Mouse (Mus musculus) neural tube, embryonic 13.5 days (tissue): ENCODE measurements around the gene Abcg5. TPM values are rescaled to one million over a fixed set of nuclear protein-coding genes. Genes with fewer than 3 reads are reported as not detected.

Experiments used
- ATAC-seq: fragments of 200-750 bp; cut with Nextera tagmentation; 2 replicates; pipeline ENCODE4 v1.8.0; 2017; ENCODE audit warnings: low read depth, mild to moderate bottlenecking, moderate TSS enrichment, moderate library complexity
- H3K27ac ChIP-seq: fragments of 300-500 bp; sonication (generic); replicated peaks from 2 replicates; pipeline ENCODE4 v1.5.1; 2015; ENCODE audit warnings: moderate library complexity, mild to moderate bottlenecking, inconsistent platforms
- H3K27me3 ChIP-seq: fragments of 300-500 bp; sonication (generic); 2 replicates; pipeline ENCODE4 v1.6.1; 2015; ENCODE audit warnings: mild to moderate bottlenecking, inconsistent platforms
- H3K36me3 ChIP-seq: fragments of 300-500 bp; sonication (generic); 2 replicates; pipeline ENCODE4 v1.6.1; 2015; ENCODE audit warnings: mild to moderate bottlenecking, inconsistent platforms
- H3K4me1 ChIP-seq: fragments of 300-500 bp; sonication (generic); replicated peaks from 2 replicates; pipeline ENCODE4 v1.6.1; 2015; ENCODE audit warnings: inconsistent platforms
- H3K4me2 ChIP-seq: fragments of 300-500 bp; sonication (generic); 2 replicates; pipeline ENCODE4 v1.6.1; 2015; ENCODE audit warnings: inconsistent platforms, mild to moderate bottlenecking, moderate library complexity
- H3K4me3 ChIP-seq: fragments of 300-500 bp; sonication (generic); 2 replicates; pipeline ENCODE4 v1.5.1; 2015; ENCODE audit warnings: mild to moderate bottlenecking, inconsistent platforms
- H3K9ac ChIP-seq: fragments of 300-500 bp; sonication (generic); 2 replicates; pipeline ENCODE4 v1.6.1; 2015; ENCODE audit warnings: moderate library complexity, mild to moderate bottlenecking, inconsistent platforms
- H3K9me3 ChIP-seq: fragments of 300-500 bp; sonication (generic); 2 replicates; pipeline ENCODE4 v1.6.1; 2016; ENCODE audit warnings: inconsistent platforms
- WGBS: fragments of 180-500 bp; shearing (Covaris S2); methylation state at CpG from one replicate; pipeline ENCODE4 v1.1.7; 2015; 5-methylcytosine and 5-hydroxymethylcytosine counted together
- polyA plus RNA-seq: library from polyadenylated mRNA; unstranded; fragments of >200 nt; fragmentation: Nextera tagmentation; extraction: Ambion mirVana; gene quantifications from 2 replicates; pipeline ENCODE4 v1.2.1, GENCODE M21; 2015

Gene Abcg5
- polyA plus RNA-seq, 1 experiment from 2014 or later: 0.68 TPM

- ATAC-seq: no peak
- H3K4me2 ChIP-seq: no peak overlapping the region
- no peaks in the 10 kb centered on the region for H3K36me3 ChIP-seq
- 89% methylated on average over 3 of the region's 3 CpGs for WGBS
- H3K9me3 ChIP-seq: no peaks in the 10 kb centered on the region
- no peak overlapping the region for H3K9ac ChIP-seq
- H3K27me3 ChIP-seq: no peaks in the 10 kb centered on the region
- no peak overlapping the region for H3K27ac ChIP-seq
- H3K4me3 ChIP-seq: no peak overlapping the region
- no peaks in the 10 kb centered on the region for H3K4me1 ChIP-seq
Observed at GRCm38 (mm10) chr17:84620076-84620475, 62.7 kb downstream of the Abcg5 start.

GRCm38 (mm10) chr17:84619112-84619511 lies 63.7 kb downstream of the Abcg5 start:
- Histone ChIP-seq H3K36me3 (no peaks in the 10 kb centered on the region), H3K27ac (no peak overlapping the region), H3K9me3 (no peaks in the 10 kb centered on the region), H3K4me3 (no peak overlapping the region), H3K9ac (no peak overlapping the region), H3K27me3 (no peaks in the 10 kb centered on the region), H3K4me2 (no peak overlapping the region), H3K4me1 (no peaks in the 10 kb centered on the region)
- 88% methylated on average over 7 of the region's 7 CpGs for WGBS
- no peak for ATAC-seq

- H3K27me3 ChIP-seq: no peaks in the 10 kb centered on the region
- no peaks in the 10 kb centered on the region for H3K4me1 ChIP-seq
- H3K9me3 ChIP-seq: no peaks in the 10 kb centered on the region
- no peak for ATAC-seq
- no peak overlapping the region for H3K9ac ChIP-seq
- no peaks in the 10 kb centered on the region for H3K36me3 ChIP-seq
- WGBS: 92% methylated on average over 6 of the region's 6 CpGs
- H3K4me3 ChIP-seq: no peak overlapping the region
- no peak overlapping the region for H3K27ac ChIP-seq
- H3K4me2 ChIP-seq: no peak overlapping the region
Observed at GRCm38 (mm10) chr17:84617953-84618352, 64.9 kb downstream of the Abcg5 start.

- 85% methylated on average over 6 of the region's 6 CpGs for WGBS
- no peak overlapping the region for H3K27ac ChIP-seq
- H3K4me3 ChIP-seq: no peak overlapping the region
- H3K9me3 ChIP-seq: no peaks in the 10 kb centered on the region
- no peak for ATAC-seq
- peaks cover 4% of the 10 kb centered on the region; the same call in 1 of the 2 replicates for H3K4me1 ChIP-seq
- no peaks in the 10 kb centered on the region for H3K27me3 ChIP-seq
- H3K4me2 ChIP-seq: no peak overlapping the region
- H3K9ac ChIP-seq: no peak overlapping the region
- H3K36me3 ChIP-seq: no peaks in the 10 kb centered on the region
Observed at GRCm38 (mm10) chr17:84616526-84617074, 66.2 kb downstream of the Abcg5 start.

- peaks cover 4% of the 10 kb centered on the region; the same call in 1 of the 2 replicates for H3K4me1 ChIP-seq
- no peaks in the 10 kb centered on the region for H3K36me3 ChIP-seq
- no peak overlapping the region for H3K27ac ChIP-seq
- WGBS: 88% methylated on average over 11 of the region's 11 CpGs
- no peak overlapping the region for H3K4me3 ChIP-seq
- no peak overlapping the region for H3K9ac ChIP-seq
- no peak for ATAC-seq
- H3K27me3 ChIP-seq: no peaks in the 10 kb centered on the region
- no peaks in the 10 kb centered on the region for H3K9me3 ChIP-seq
- H3K4me2 ChIP-seq: no peak overlapping the region
Observed at GRCm38 (mm10) chr17:84615811-84616210, 67.0 kb downstream of the Abcg5 start.

- Histone ChIP-seq H3K9ac (no peak overlapping the region), H3K27me3 (no peaks in the 10 kb centered on the region), H3K27ac (no peak overlapping the region), H3K36me3 (no peaks in the 10 kb centered on the region), H3K4me1 (peaks cover 4% of the 10 kb centered on the region; the same call in 1 of the 2 replicates), H3K4me3 (no peak overlapping the region), H3K4me2 (no peak overlapping the region), H3K9me3 (no peaks in the 10 kb centered on the region)
- ATAC-seq: no peak
- 38% methylated on average over 7 of the region's 7 CpGs for WGBS
Observed at GRCm38 (mm10) chr17:84611971-84612370, 70.8 kb downstream of the Abcg5 start.

- Histone ChIP-seq H3K9me3 (no peaks in the 10 kb centered on the region), H3K36me3 (no peaks in the 10 kb centered on the region), H3K27me3 (no peaks in the 10 kb centered on the region), H3K4me2 (no peak overlapping the region), H3K4me1 (peaks cover 4% of the 10 kb centered on the region; the same call in 1 of the 2 replicates), H3K27ac (no peak overlapping the region), H3K4me3 (no peak overlapping the region), H3K9ac (no peak overlapping the region)
- 72% methylated on average over 9 of the region's 9 CpGs for WGBS
- no peak for ATAC-seq
Observed at GRCm38 (mm10) chr17:84611500-84611899, 71.3 kb downstream of the Abcg5 start.

GRCm38 (mm10) chr17:84608606-84609005 lies 74.2 kb downstream of the Abcg5 start:
- WGBS: 83% methylated on average over 4 of the region's 4 CpGs
- Histone ChIP-seq H3K4me3 (no peak overlapping the region), H3K9me3 (no peaks in the 10 kb centered on the region)

More at GRCm38 (mm10) chr17:84608606-84609005, 74.2 kb downstream of the Abcg5 start:
- Histone ChIP-seq H3K27ac (no peak overlapping the region), H3K36me3 (no peaks in the 10 kb centered on the region), H3K4me2 (no peak overlapping the region), H3K9ac (no peak overlapping the region), H3K27me3 (no peaks in the 10 kb centered on the region), H3K4me1 (peaks cover 4% of the 10 kb centered on the region; the same call in 1 of the 2 replicates)
- no peak for ATAC-seq

Other genes with a start within 250 kb of the Abcg5 start
- 6.8 and 7.6 TPM in 2 replicates for gene Thada, start 216.8 kb downstream of the Abcg5 start, polyA plus RNA-seq
- gene Plekhh2, start 171.1 kb downstream of the Abcg5 start, polyA plus RNA-seq: 1.5 and 2.5 TPM in 2 replicates
- gene Dync2li1, start 56.5 kb downstream of the Abcg5 start, polyA plus RNA-seq: 30.6 and 31.2 TPM in 2 replicates
- not detected in 2 replicates for gene Abcg8, start 6.7 kb downstream of the Abcg5 start, polyA plus RNA-seq
- gene Lrpprc, start 107.8 kb upstream of the Abcg5 start, polyA plus RNA-seq: 42.6 and 48.2 TPM in 2 replicates